Mouse (Mus musculus): ENCODE data around the gene Col4a4. TPM values are rescaled to one million over a fixed set of nuclear protein-coding genes. Genes with fewer than 3 reads are reported as not detected.

Col4a4 gene
- polyA plus RNA-seq, 1 experiment = not detected

DNA sequence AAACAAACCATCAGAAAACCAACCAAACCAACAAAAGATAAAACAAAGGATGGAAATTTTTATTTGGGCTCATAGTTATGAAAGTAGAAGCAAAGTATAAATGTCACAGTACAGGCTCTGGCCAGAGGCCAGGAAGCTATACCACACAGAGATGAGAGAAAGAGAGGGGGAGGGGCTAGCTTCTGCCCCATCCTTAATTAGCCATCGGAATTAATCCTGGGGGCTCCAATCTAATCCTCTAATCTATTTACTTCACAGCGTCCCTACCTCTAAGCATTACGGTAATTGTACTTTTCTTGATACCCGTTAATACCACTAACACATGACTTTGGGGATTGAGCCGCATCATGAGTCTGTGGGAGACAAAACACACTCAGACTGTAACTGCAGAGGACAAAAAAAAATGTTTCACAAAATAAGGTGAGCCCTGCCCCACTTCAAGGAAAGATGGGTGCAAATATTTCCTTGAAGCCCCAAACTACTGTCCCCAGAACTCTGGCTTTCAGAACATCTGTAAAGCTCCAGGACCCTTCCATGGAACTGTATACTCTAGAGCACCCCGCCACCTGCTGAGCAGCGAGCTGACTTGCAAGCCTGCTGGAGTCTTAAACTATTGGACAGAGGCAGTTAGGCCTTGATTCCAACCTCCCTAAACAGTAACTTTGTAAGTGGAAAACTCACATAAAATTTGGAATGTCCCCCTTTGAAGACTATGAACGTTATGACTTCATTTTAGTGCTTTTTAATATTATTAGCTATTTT, 41.3 kb downstream of the Col4a4 start:
- TF ChIP-seq POLR2A (IDR thresholded peaks at IDR 0.05; ENCODE audit: borderline replicate concordance, low read depth, low read length) (no peak), CTCF (IDR thresholded peaks at IDR 0.05; ENCODE audit: low read depth, low read length) (no peak)
- Histone ChIP-seq H3K4me3 (ENCODE audit: insufficient read depth, low read length) (no peak overlapping the region), H3K4me1 (ENCODE audit: control insufficient read depth, insufficient read depth, low read length) (no peaks in the 10 kb centered on the region), H3K27ac (ENCODE audit: insufficient read depth, low read depth, low read length) (no peak overlapping the region)

DNA sequence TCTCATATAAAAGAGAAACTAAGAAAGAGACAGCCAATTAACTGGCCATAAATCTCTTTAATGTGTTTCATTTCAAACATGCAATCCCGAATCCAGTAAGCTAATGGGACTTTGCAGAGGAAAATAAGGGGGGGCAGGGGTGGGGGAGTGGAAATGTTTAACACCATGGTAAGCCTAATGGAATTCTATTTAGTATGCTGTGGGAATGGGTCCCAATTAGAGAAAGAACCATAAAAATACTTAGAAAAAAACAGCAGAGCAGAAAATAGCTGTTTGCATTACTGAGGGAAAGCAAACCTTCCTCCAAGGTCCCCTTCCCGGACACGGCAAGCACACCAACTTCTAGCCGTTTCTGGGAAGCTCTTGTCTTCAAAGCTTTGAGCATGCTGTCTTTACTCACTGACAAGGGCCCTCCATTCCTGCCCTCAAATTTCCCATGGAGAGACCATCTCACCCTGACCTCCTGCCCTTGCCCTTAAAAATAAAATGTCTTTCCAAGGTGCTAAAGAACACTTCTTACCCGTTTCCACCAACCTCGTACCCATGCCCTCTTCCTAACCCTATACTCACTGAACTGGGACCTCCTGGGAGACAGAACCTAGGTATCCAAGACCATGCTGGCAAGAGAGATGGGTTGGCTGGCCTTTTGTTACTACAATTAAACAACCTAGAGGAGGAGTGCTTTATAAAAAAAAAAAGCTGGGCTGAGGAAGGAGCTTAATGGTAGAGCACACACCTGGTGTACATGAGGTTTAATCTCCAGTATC, 42.0 kb downstream of the Col4a4 start:
- Histone ChIP-seq H3K27ac (ENCODE audit: insufficient read depth, low read depth, low read length) (no peak overlapping the region), H3K4me3 (ENCODE audit: insufficient read depth, low read length) (no peak overlapping the region), H3K4me1 (ENCODE audit: control insufficient read depth, insufficient read depth, low read length) (no peaks in the 10 kb centered on the region)
- TF ChIP-seq CTCF (IDR thresholded peaks at IDR 0.05; ENCODE audit: low read depth, low read length) (no peak), POLR2A (IDR thresholded peaks at IDR 0.05; ENCODE audit: borderline replicate concordance, low read depth, low read length) (no peak)

- TF ChIP-seq POLR2A (IDR thresholded peaks at IDR 0.05; ENCODE audit: borderline replicate concordance, low read depth, low read length) = no peak
- Histone ChIP-seq H3K4me3 (ENCODE audit: insufficient read depth, low read length) (no peak overlapping the region), H3K4me1 (ENCODE audit: control insufficient read depth, insufficient read depth, low read length) (no peaks in the 10 kb centered on the region), H3K27ac (ENCODE audit: insufficient read depth, low read depth, low read length) (no peak overlapping the region)
Measured at GRCm38 (mm10) chr1:82543934-82544333, 42.7 kb downstream of the Col4a4 start.

DNA sequence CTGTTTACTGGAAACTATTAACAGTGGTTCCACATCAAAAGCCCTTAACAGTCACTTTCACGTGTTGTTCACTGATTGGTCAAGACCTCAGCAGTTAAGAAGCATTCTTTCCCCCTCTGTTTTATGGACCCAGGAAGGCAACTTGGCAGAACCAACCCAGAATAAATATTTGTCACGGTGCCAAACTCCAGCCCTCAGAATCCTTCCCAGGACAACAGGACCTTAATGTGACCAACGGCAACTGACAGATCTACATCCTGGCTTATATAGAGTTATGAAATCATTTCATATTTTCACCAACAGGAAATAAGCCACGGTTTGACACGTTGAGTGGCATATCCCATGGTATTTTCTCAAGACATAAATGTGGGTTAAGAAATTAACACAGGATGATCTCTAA, 46.6 kb downstream of the Col4a4 start:
- no peak for TF ChIP-seq CTCF (IDR thresholded peaks at IDR 0.05; ENCODE audit: low read depth, low read length)
- TF ChIP-seq POLR2A (IDR thresholded peaks at IDR 0.05; ENCODE audit: borderline replicate concordance, low read depth, low read length) = no peak
- Histone ChIP-seq H3K4me3 (ENCODE audit: insufficient read depth, low read length) (no peak overlapping the region), H3K4me1 (ENCODE audit: control insufficient read depth, insufficient read depth, low read length) (no peaks in the 10 kb centered on the region), H3K27ac (ENCODE audit: insufficient read depth, low read depth, low read length) (no peak overlapping the region)

- Histone ChIP-seq H3K4me1 (ENCODE audit: control insufficient read depth, insufficient read depth, low read length) (no peaks in the 10 kb centered on the region), H3K27ac (ENCODE audit: insufficient read depth, low read depth, low read length) (no peak overlapping the region), H3K4me3 (ENCODE audit: insufficient read depth, low read length) (no peak overlapping the region)
- TF ChIP-seq CTCF (IDR thresholded peaks at IDR 0.05; ENCODE audit: low read depth, low read length) (no peak), POLR2A (IDR thresholded peaks at IDR 0.05; ENCODE audit: borderline replicate concordance, low read depth, low read length) (no peak)
Measured at GRCm38 (mm10) chr1:82537848-82538247, 48.8 kb downstream of the Col4a4 start.

GRCm38 (mm10) chr1:82536515-82537174, 50.0 kb downstream of the Col4a4 start:
- Histone ChIP-seq H3K27ac (ENCODE audit: insufficient read depth, low read depth, low read length) (no peak overlapping the region), H3K4me3 (ENCODE audit: insufficient read depth, low read length) (no peak overlapping the region), H3K4me1 (ENCODE audit: control insufficient read depth, insufficient read depth, low read length) (no peaks in the 10 kb centered on the region)
- TF ChIP-seq POLR2A (IDR thresholded peaks at IDR 0.05; ENCODE audit: borderline replicate concordance, low read depth, low read length) (no peak), CTCF (IDR thresholded peaks at IDR 0.05; ENCODE audit: low read depth, low read length) (no peak)

DNA sequence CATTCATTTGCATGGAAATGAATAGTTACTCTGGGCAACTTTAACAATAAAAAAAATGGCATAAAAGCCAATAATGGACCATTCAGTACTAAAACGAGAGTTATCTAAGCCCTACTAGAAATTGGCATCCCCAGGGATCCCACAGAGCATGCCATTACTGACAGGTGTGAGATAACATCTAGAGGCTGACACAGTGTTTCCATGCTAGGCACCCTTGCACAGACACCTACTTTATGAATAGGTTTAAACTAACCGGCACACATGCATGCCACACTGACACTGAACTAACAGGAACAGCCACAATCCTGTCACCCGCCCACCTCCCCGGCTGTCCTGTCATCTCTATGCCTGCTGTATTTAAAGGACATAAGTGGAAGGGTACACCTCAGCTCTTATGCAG, 58.7 kb downstream of the Col4a4 start:
- Histone ChIP-seq H3K4me1 (ENCODE audit: control insufficient read depth, insufficient read depth, low read length) (no peaks in the 10 kb centered on the region), H3K4me3 (ENCODE audit: insufficient read depth, low read length) (no peak overlapping the region), H3K27ac (ENCODE audit: insufficient read depth, low read depth, low read length) (no peak overlapping the region)
- TF ChIP-seq CTCF (IDR thresholded peaks at IDR 0.05; ENCODE audit: low read depth, low read length) (no peak), POLR2A (IDR thresholded peaks at IDR 0.05; ENCODE audit: borderline replicate concordance, low read depth, low read length) (no peak)

DNA sequence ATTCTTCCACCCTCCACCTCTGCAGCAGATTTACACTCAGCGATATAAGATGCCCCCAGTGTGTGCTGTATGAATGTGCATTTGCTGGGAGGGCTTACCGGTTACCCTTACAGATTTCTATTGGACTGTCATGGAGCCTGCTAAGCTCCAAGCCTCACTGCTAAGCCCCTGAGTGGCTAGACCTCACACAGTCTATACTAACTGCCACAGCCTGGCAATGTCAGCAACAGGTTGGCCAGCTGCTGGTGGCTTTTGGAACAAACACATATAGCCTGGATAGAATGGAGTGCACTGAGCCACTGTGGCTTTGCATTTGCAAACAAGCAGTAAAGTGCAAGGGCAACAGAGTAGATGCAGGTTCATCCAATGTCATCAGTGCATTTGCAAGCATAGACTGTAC, 94.7 kb downstream of the Col4a4 start:
- Histone ChIP-seq H3K27ac (ENCODE audit: insufficient read depth, low read depth, low read length) (no peak overlapping the region), H3K4me1 (ENCODE audit: control insufficient read depth, insufficient read depth, low read length) (no peaks in the 10 kb centered on the region), H3K4me3 (ENCODE audit: insufficient read depth, low read length) (no peak overlapping the region)
- no peak for TF ChIP-seq CTCF (IDR thresholded peaks at IDR 0.05; ENCODE audit: low read depth, low read length)
- TF ChIP-seq POLR2A (IDR thresholded peaks at IDR 0.05; ENCODE audit: borderline replicate concordance, low read depth, low read length) = no peak

- Histone ChIP-seq H3K27ac (ENCODE audit: insufficient read depth, low read depth, low read length) (no peak overlapping the region), H3K4me3 (ENCODE audit: insufficient read depth, low read length) (no peak overlapping the region), H3K4me1 (ENCODE audit: control insufficient read depth, insufficient read depth, low read length) (no peaks in the 10 kb centered on the region)
- TF ChIP-seq POLR2A (IDR thresholded peaks at IDR 0.05; ENCODE audit: borderline replicate concordance, low read depth, low read length) (no peak), CTCF (IDR thresholded peaks at IDR 0.05; ENCODE audit: low read depth, low read length) (no peak)
Measured at GRCm38 (mm10) chr1:82486371-82486770, 100.3 kb downstream of the Col4a4 start.

DNA sequence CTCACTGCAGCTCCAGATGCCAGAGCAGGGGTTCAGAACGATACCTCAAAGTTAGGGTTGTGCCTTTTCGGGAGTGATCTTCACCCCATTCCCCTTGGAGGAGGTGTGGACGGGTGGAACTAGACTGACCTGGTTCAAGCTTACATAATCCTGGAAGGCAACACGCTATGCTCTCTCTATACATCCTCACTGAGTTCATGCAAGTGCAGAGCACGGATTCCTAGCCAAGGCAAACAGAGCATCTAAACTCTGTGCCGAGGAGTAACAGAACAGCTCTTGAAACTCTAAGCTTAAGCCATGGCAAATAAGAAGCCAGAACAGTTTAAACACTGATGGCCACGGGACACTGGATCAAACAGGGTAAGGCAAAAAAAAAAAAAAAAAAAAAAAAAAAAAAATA, 104.3 kb downstream of the Col4a4 start:
- no peaks in the 10 kb centered on the region for H3K4me1 ChIP-seq (ENCODE audit: control insufficient read depth, insufficient read depth, low read length)
- TF ChIP-seq POLR2A (IDR thresholded peaks at IDR 0.05; ENCODE audit: borderline replicate concordance, low read depth, low read length) = no peak
- TF ChIP-seq CTCF (IDR thresholded peaks at IDR 0.05; ENCODE audit: low read depth, low read length) = no peak
- no peak overlapping the region for H3K27ac ChIP-seq (ENCODE audit: insufficient read depth, low read depth, low read length)
- H3K4me3 ChIP-seq (ENCODE audit: insufficient read depth, low read length) = no peak overlapping the region

Data from bone marrow macrophage, adult 2 months (primary cell).